Mouse (Mus musculus) cerebellum, adult 11 months (tissue): Measurements from ENCODE around the gene Tmem8.
A peak's percentile ranks its signal among the peaks of the same experiment; 100 is the strongest.
"Not testable (repeated sequence)": the region's sequence is repeated elsewhere in the genome, so short reads cannot be mapped to it uniquely, and the experiment has no call there.

Experiments used
- DNase-seq: peaks from one replicate; pipeline ENCODE4 v3.0.0; 2022

The Tmem8 gene

DNA sequence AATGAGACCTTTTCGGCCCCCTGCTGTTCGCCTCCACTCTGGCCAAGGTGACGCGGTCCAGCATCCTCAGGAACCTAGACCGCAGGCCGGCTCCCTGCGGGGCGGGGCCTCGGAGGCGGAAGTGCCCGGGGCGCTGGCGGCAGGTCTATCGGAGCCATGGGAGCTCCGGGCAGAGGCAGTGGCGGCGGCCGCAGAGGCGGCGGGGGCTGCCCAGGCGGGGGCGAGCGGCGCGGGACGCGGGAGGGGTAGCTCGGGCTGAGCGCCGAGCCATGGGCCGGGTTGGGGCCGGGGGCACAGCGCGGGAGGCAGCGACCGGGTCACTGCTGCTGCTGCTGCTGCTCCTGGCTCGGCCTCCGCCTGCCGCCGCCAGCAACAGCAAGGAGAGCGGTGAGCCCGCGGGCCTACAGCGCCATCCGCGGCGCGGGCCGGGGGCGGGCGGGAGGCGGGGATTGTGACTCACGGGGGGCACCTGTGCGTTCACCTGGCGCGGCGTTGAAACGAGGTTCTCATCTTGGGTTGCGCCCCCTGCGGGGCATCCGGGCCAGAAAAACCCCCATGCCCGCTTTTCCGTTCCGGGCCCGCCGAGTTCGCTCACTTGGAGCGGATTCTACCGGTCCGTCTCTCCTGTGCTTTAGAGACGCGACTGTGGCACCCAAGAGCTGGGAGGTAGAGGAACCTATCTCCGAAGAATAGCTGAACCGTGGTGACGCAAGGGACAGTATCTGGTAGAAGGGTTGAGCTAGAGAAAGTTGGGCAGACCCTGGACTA lies at the start of gene Tmem8:
Gene Tmem8 (plus strand): TSS at position 119 of the 768 bp plus-strand sequence.
- peak; percentile 79 for DNase-seq

GRCm38 (mm10) chr17:26064916-26065315 lies 48.2 kb upstream of the Tmem8 start:
- no peak for DNase-seq

GRCm38 (mm10) chr17:26066488-26067020 lies 46.5 kb upstream of the Tmem8 start:
- DNase-seq, result no peak

DNA sequence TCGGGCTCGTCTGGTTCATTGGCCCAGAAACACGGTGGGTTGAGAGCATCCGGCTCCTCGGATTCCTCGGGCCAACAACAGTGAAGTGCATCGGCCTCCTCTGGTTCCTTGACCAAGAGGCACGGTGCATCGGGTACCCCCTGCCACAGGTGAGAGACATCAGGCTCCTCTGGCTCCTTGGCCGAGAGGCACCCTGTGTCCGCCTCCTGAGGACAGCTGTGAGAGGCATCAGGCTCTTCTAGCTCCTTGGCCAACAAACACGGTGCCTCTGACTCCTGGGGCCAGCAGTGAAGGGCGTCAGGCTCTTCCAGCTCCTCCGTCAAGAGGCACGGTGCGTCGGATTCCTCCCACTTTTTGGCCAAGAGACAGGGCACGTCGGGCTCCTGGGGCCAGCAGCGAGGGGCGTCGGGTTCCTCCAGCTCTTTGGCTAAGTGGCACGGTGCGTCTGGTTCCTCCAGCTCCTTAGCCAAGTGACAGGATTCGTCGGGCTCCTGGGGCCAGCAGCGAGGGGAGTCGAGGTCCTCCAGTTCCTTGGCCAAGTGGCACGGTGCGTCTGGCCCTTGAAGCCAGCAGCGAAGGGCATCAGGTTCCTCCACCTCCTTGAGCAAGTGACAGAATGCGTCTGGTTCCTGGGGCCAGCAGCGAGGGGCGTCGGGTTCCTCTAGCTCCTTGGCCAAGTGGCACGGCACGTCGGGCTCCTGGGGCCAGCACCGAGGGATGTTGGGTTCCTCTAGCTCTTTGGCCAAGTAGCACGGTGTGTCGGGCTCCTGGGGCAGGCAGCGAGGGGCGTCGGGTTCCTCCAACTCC lies 44.9 kb upstream of the Tmem8 start:
- DNase-seq, result peak; percentile 33

- peak; percentile 80 for DNase-seq
Observed at GRCm38 (mm10) chr17:26068831-26069739, 44.0 kb upstream of the Tmem8 start, which contains the start of gene Rab11fip3. Rab11fip3 (minus strand) TSS chr17:26069555.

DNA sequence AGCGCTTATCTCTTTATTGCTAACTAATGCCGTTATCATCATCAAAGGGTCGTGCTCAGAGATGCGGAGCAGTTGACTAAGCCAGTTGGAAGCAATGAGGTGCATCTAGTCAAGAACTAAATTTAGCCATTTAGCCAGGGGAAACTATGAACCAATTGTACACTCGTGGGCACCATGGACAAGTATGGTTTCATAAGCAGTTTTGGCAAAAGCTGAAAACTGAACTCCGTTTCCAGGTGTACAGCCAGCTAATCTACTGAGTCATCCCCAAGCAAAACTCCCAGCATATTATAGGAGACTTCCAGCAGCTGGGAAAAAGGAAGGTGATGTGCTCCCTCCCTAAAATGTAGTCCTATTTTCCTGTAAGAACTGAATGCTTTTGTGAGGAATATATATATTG lies 43.0 kb upstream of the Tmem8 start:
- no peak for DNase-seq

DNA sequence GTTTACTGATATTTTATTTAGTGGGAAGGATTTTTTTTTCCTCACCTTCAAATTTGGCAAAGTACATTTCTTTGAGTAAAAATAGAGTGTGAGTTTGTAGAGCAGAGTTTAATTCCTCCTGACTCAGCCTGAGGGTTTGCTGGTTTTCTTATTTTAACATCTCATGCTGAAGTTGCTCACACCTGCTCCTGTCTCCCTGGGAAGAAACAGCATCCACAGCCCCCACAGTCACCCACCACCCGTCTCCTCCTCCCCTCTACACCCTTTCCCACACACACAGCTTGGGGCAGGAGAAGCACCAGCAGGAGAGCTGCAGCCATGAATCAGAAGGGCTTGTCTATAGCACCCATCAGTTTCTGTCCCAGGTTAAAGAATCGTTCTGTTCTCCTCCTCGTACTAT lies 37.9 kb upstream of the Tmem8 start:
- no peak for DNase-seq

DNA sequence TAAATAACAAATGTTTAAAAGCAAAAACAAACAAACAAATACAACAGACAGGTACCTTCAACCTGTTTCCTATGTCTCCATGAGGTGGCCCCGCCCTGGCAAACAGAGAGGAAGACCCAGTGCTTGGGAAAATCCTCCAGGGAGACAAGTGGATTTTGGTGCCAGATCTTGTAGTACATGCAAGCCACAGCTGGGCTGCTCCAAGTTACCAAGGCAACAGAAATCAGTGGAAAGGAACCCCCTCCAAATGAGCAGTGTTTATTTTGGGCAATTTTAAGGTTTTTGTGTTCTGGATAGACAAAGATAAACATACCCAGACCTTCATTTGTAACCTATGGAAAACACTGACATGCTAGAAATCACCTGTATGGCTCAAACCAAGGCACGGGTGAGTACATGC lies 34.2 kb upstream of the Tmem8 start:
- no peak for DNase-seq

- DNase-seq, result no peak
Observed at GRCm38 (mm10) chr17:26080867-26081266, 32.2 kb upstream of the Tmem8 start.

GRCm38 (mm10) chr17:26087059-26087564 lies 26.0 kb upstream of the Tmem8 start:
- DNase-seq, result no peak

GRCm38 (mm10) chr17:26089905-26090632 lies 23.0 kb upstream of the Tmem8 start, which contains the start of gene Decr2:
Decr2 (minus strand) TSS chr17:26090337.
- DNase-seq, result peak; percentile 85

GRCm38 (mm10) chr17:26094531-26095110 lies 18.5 kb upstream of the Tmem8 start:
- DNase-seq, result no peak

DNA sequence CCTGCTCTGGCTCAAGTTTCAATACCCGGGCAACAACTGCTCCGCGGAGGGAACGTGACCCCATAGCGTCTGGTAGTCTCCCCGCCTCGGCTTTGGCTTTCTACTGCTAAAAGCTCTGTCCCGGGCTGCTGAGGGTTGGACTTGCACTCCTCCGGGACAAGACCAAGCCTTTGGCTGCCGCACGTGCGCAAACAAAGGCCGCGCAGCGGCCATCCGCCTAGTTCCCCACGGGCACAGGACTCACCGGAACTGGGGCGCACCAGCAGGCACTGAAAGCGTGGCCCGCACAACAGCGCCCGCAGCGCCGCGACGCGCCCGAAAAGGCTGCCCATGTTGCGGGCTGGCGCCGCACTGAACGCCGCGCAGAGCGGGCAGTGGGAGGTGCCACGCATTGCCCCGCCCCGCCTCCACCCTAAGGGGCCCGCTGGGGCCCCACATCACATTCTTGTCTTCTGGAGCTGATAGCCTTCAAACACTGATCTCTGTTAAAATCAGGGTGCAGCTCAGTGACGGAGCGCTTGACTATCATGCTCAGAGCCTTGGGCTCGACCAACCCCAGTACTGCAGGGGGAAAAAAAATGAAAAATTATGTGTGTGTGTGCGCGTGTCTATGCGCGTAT lies 17.9 kb upstream of the Tmem8 start, which contains the start of gene Nme4:
Gene Nme4 (minus strand): TSS at position 482 of the 620 bp plus-strand sequence.
- peak; percentile 71 for DNase-seq

DNA sequence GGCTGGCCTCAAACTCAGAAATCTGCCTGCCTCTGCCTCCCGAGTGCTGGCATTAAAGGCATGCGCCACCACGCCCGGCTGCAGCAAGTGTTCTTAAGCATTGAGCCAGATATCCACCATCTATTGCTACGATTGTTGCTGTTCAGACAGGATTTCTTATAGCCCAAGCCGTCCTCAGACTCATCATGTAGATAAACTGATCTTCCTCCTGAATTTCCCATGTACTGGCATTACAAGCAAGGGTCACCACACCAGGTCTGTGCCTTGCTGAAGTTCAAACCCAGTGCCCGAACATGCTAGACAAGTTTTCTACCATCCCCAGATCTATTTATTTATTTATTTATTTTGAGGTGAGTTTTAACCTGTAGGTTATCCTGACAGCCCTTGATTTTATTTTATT lies 14.6 kb upstream of the Tmem8 start:
- no peak for DNase-seq

DNA sequence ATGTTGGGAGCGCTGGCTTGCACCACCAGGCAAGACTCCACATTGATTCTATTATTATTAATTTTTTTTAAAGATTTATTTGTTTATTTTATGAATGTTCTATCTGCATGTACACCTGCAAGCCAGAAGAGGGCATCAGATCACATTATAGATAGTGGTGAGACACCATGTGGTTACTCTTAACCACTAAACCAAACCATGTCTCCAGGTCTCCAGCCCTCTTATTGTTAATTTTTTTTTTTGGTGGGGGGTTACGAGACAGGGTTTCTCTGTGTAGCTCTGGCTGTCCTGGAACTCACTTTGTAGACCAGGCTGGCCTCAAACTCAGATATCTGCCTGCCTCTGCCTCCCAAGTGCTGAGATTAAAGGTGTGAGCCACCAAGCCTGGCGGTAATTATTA lies 13.8 kb upstream of the Tmem8 start:
- not testable (repeated sequence) for DNase-seq

- no peak for DNase-seq
Observed at GRCm38 (mm10) chr17:26100166-26100565, 12.9 kb upstream of the Tmem8 start.

DNA sequence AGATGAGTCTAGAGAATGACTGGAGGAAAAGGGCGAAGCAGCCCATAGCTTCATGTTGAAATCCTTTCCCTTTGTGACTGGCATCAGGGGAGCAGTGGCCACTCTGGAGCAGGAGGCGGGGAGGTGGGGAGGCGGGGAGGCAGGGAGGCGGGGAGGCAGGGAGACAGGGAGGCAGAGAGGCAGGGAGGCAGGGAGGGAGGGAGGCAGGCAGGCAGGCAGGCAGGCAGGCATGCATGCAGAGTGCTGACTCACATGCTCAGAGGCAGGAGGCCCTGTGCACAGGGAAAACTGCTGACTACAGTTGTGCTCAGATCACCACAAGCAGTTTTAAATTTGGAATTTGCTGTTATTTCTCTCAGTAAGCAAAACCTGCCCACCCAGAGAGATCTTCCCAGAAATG lies 11.6 kb upstream of the Tmem8 start:
- no peak for DNase-seq

DNA sequence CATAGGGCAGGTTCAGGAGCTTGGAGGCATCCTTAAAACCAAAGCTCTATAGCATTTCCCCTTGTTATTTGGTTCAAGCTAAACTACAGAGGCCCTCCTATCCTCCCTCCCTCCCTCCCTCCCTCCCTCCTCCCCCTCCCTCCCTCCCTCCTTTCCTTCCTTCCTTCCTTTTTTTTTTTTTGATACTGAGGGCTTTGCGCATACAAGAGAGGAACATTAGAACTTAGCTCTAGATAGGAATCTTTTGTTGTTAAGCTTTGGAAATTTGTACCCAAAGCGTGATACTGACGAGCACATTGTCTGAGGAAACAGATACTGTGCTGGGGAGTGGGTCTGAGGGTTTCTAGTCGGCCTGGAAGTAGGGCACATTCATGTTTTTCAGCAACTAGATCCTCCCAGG lies 7.5 kb upstream of the Tmem8 start:
- DNase-seq, result no peak

- DNase-seq, result no peak
Observed at GRCm38 (mm10) chr17:26110156-26110555, 2.9 kb upstream of the Tmem8 start.

DNA sequence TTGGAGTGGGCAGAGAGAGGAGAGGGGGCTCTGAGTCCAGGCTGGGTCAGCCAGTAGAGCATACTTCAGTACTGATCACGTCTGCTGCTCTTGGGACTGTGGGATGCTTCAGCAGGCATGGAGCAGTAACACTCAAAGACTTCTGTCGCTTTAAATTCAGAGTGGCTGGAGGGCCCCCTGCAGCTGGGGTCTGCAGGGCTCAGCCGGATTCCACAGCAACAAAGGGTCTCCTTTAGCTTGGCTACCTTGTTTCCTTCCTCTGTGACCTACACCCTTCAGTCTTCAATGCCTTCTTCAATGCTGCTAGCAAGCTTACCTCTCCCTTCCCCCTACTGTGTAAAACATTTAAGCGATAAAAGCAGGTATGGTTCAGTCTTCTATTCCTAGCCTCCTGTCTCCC lies 2.1 kb upstream of the Tmem8 start:
- no peak for DNase-seq

DNA sequence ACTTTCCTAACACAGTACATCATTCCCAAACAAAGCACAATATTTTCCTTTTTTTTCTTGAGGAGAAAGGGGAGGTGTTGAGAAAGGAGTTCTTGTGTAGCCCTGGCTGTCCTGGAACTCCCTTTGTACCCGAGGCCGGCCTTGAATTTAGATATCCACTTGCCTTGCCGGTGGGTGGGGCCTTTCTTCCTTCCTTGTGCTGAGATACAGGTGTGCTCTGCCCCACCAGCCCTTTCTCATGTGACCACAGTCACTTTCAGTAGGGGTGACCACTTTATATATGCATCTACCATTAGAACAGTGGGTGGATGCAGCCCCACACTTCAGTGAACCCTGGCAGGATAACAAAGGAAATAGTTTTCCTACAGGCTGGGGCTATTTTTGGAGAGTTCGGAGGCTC lies 1.4 kb upstream of the Tmem8 start:
- DNase-seq, result no peak
